Mouse (Mus musculus): Measurements from ENCODE around the gene Fam118b. TPM values are rescaled to one million over a fixed set of nuclear protein-coding genes. Genes with fewer than 3 reads are reported as not detected.

The Fam118b gene
- total and polyA plus RNA-seq, 3 experiments = 23.4 to 30.9 TPM; not detected in 1

GRCm38 (mm10) chr9:35282006-35282850 lies 14.6 kb upstream of the Fam118b start:
- TF ChIP-seq CTCF (IDR thresholded peaks at IDR 0.05 in 2 of 3, conservative IDR thresholded peaks at IDR 0.05 in 1 of 3; ENCODE audit: control insufficient read depth in 1 of 3, insufficient read depth in 1 of 3, low read depth in 2 of 3, low read length in 3 of 3, poor library complexity in 1 of 3, severe bottlenecking in 1 of 3) = peak; percentile 7 to 90 (median 69); a peak in 4 of 6 replicates
- peak; percentile 88 for TF ChIP-seq ZC3H11A (IDR thresholded peaks at IDR 0.05; ENCODE audit: low read depth, low read length)
- TF ChIP-seq MYC (IDR thresholded peaks at IDR 0.05; ENCODE audit: low read depth, low read length) = no peak
- peak; percentile 87 for TF ChIP-seq SMC3 (IDR thresholded peaks at IDR 0.05; ENCODE audit: low read depth, low read length)
- peak; percentile 94 for TF ChIP-seq RAD21 (IDR thresholded peaks at IDR 0.05; ENCODE audit: low read depth, low read length)
- no peak for TF ChIP-seq CHD1 (IDR thresholded peaks at IDR 0.05; ENCODE audit: low read depth, low read length)
- no peak for TF ChIP-seq HCFC1 (IDR thresholded peaks at IDR 0.05; ENCODE audit: low read depth, low read length)
- TF ChIP-seq POLR2AphosphoS5 (IDR thresholded peaks at IDR 0.05; ENCODE audit: borderline replicate concordance, low read depth, low read length) = no peak
- Histone ChIP-seq H3K36me3 (ENCODE audit: control insufficient read depth in 1 of 2, insufficient read depth in 2 of 2, low read length in 2 of 2) (no peaks in the 10 kb centered on the region), H3K79me2 (ENCODE audit: control insufficient read depth, insufficient read depth, low read length, poor library complexity) (no peaks in the 10 kb centered on the region), H3K4me3 (ENCODE audit: control insufficient read depth in 1 of 2, insufficient read depth in 1 of 2, low read depth in 2 of 2, low read length in 2 of 2) (no peak overlapping the region), H3K9me3 (replicated peaks; ENCODE audit: insufficient read depth, low read length) (no peaks in the 10 kb centered on the region), H3K9ac (ENCODE audit: control insufficient read depth, low read depth, low read length, poor library complexity, severe bottlenecking) (no peak overlapping the region), H3K4me1 (ENCODE audit: control insufficient read depth in 1 of 2, insufficient read depth in 2 of 2, low read length in 2 of 2) (no peaks in the 10 kb centered on the region), H3K27ac (ENCODE audit: control insufficient read depth, low read depth, low read length) (no peak overlapping the region), H3K27me3 (ENCODE audit: control insufficient read depth in 1 of 2, insufficient read depth in 2 of 2, low read length in 2 of 2) (no peaks in the 10 kb centered on the region)
- DNase-seq (ENCODE audit: low read depth, low spot score) = peak; percentile 77

DNA sequence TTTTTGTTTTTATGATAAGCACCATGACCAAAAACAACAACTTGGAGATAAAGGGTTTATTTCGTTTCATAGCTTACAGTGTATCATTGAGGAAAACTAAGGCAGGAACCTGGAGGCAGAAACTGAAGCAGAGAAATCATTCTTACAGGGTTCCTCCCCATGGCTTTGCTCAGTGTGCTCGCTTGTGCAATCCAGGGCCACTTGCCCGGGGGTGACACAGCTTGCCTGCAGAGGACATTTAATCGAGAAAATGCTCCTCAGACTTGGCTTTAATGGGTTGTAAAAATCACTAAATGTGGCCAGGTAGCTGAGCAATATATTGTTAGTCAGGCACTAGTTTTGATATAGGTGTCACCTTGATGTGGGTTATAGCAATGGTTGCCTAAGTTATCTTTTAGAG lies 10.8 kb upstream of the Fam118b start:
- Histone ChIP-seq H3K9me3 (replicated peaks; ENCODE audit: insufficient read depth, low read length) (no peaks in the 10 kb centered on the region), H3K36me3 (ENCODE audit: control insufficient read depth in 1 of 2, insufficient read depth in 2 of 2, low read length in 2 of 2) (peaks cover 0 to 4% of the 10 kb centered on the region in 2 experiments; a peak in 2 of 4 replicates), H3K4me1 (ENCODE audit: control insufficient read depth in 1 of 2, insufficient read depth in 2 of 2, low read length in 2 of 2) (no peaks in the 10 kb centered on the region), H3K9ac (ENCODE audit: control insufficient read depth, low read depth, low read length, poor library complexity, severe bottlenecking) (no peak overlapping the region), H3K4me3 (ENCODE audit: control insufficient read depth in 1 of 2, insufficient read depth in 1 of 2, low read depth in 2 of 2, low read length in 2 of 2) (no peak overlapping the region), H3K27ac (ENCODE audit: control insufficient read depth, low read depth, low read length) (no peak overlapping the region), H3K79me2 (ENCODE audit: control insufficient read depth, insufficient read depth, low read length, poor library complexity) (no peaks in the 10 kb centered on the region), H3K27me3 (ENCODE audit: control insufficient read depth in 1 of 2, insufficient read depth in 2 of 2, low read length in 2 of 2) (no peaks in the 10 kb centered on the region)
- DNase-seq (ENCODE audit: low read depth, low spot score) = no peak
- TF ChIP-seq GABPA (IDR thresholded peaks at IDR 0.05; ENCODE audit: low read depth, low read length) (no peak), NRF1 (IDR thresholded peaks at IDR 0.05; ENCODE audit: insufficient read depth, low read depth, low read length, poor library complexity, severe bottlenecking) (no peak), CHD2 (IDR thresholded peaks at IDR 0.05; ENCODE audit: low read length) (no peak), NELFE (IDR thresholded peaks at IDR 0.05; ENCODE audit: low read depth, low read length) (no peak), TCF12 (IDR thresholded peaks at IDR 0.05; ENCODE audit: low read depth, low read length) (no peak), MYC (IDR thresholded peaks at IDR 0.05; ENCODE audit: low read depth, low read length) (no peak), POLR2A (IDR thresholded peaks at IDR 0.05; ENCODE audit: control insufficient read depth in 1 of 2, insufficient read depth in 1 of 2, low read depth in 1 of 2, low read length in 2 of 2, poor library complexity in 1 of 2) (no peak), MXI1 (IDR thresholded peaks at IDR 0.05; ENCODE audit: low read depth, low read length) (no peak), TAL1 (IDR thresholded peaks at IDR 0.05; ENCODE audit: low read length) (no peak), POLR2AphosphoS2 (IDR thresholded peaks at IDR 0.05; ENCODE audit: low read length) (no peak), SIN3A (IDR thresholded peaks at IDR 0.05; ENCODE audit: low read length) (no peak), CTCF (IDR thresholded peaks at IDR 0.05 in 2 of 3, conservative IDR thresholded peaks at IDR 0.05 in 1 of 3; ENCODE audit: control insufficient read depth in 1 of 3, insufficient read depth in 1 of 3, low read depth in 2 of 3, low read length in 3 of 3, poor library complexity in 1 of 3, severe bottlenecking in 1 of 3) (no peak), MAX (IDR thresholded peaks at IDR 0.05; ENCODE audit: low read length) (no peak), ZKSCAN1 (IDR thresholded peaks at IDR 0.05; ENCODE audit: low read depth, low read length) (no peak), RCOR1 (IDR thresholded peaks at IDR 0.05; ENCODE audit: low read depth, low read length) (no peak)
